Mouse (Mus musculus) adrenal gland (tissue): Measurements from ENCODE around the gene Olfr26.

Experiments
- intact Hi-C: fragments of 180-260 bp; cut with DNase I; formaldehyde crosslinking; loops from one replicate; pipeline ENCODE4 v1.15.1; 2025
- long read RNA-seq, 2 experiments: library from polyadenylated mRNA; unstranded; transcript quantifications; one replicate each; pipeline ENCODE4 v2.0.0; 2020; ENCODE audit warnings: borderline replicate concordance in 1 of 2; ENCODE audit not compliant: insufficient replicate concordance in 1 of 2

Gene Olfr26
- long read RNA-seq, experiment 1: 0 reads
- long read RNA-seq, experiment 2: 0 reads

DNA sequence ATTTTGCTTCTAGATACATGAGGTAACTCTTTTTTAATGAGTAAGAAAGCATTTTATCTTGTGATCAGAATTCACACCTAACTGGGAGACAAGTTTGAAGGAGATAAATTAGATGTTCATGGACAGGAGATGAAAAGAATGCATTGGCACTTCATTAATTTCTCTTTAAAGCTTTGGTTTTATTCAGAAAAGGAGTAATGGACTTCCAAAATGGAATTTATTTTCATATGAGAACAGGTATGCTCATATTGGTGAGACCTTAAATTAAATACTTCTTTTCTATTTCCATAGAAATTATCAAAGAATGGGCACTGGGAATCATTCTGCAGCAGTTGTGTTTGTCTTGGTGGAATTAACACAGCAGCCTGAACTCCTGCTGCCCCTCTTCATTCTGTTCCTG, at the start of gene Olfr26:
Gene Olfr26 (plus strand): TSS at position 301 of the 400 bp plus-strand sequence.
- intact Hi-C loops: no loop called here

DNA sequence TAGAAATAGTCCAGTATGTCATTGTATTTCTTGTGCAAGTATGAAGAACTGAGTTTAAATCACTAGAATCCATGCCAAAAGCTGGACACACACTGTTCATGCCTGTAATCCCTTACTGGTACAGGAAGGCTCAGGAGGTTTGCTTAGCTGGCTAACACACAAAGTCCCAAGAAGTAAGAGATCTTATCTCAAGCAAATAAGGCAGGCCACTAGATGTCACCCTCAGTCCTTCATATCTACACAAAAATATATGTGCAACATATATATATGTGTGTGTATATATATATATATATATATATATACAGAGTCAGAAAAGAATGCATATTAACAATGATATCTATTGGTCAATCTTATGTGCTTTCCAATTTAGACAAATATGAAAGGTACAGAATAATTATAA, 49.2 kb upstream of the Olfr26 start:
- intact Hi-C loops: no loop called here

DNA sequence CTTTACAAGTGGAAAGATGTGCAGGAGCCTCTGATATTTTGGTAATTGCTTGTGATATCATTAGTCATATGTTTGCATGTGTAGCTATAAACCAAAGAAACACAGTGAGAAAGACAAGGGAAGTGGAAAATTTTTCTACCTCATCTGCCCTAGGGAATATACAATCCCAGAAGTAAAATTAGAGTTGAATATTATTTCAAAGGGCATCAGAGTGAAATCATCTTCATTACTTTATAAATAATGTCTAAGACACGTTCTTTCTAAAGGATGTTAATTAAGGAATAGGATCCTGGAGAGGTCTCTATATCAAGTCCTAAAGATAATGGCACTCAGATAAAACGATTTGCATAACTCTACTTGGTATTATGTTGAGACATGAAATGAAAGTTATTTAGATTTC, 40.5 kb upstream of the Olfr26 start, which contains the start of gene Olfr922:
Gene Olfr922 (plus strand): TSS at position 301 of the 400 bp plus-strand sequence.
- intact Hi-C loops: no loop called here

DNA sequence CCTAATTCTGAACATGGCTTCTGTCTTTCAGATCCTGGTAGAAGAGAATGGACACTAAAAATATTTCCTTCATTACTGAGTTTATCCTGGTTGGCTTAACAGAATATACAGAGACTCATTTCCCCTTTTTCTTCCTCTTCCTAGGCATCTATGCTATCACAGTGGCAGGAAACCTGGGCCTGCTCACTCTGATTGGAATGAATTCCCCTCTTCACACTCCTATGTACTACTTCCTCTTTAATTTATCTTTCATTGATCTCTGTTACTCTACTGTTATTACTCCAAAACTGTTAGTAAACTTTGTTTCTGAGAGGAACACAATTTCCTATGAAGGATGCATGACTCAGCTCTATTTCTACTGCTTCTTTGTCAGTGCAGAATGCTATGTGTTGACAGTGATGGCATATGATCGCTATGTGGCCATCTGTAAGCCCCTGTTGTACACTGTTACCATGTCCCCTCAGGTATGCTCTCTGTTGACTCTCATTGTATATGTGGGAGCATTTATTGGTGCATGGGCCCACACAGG, 39.3 kb upstream of the Olfr26 start:
- intact Hi-C loops: no loop called here

DNA sequence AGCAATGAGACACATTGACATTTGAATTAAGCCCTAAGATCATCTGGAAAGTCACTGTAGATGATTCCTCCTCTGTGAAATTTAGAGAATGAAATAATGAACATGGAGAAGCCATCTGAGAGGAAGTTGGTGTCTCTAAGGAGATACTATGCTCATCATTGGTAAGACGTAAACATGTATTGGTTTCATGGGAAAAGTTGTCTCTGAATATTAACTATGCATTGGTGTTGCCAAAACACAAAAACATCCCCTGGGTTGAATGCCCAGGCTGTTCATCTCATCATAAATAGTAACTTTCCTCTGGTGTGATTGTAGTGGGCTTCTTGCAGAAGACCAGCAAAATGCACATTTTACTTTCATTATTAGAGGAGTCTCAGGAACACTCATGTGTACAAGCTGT, 28.6 kb upstream of the Olfr26 start, which contains the start of gene Olfr923:
Gene Olfr923 (plus strand): TSS at position 301 of the 400 bp plus-strand sequence.
- intact Hi-C loops: no loop called here

DNA sequence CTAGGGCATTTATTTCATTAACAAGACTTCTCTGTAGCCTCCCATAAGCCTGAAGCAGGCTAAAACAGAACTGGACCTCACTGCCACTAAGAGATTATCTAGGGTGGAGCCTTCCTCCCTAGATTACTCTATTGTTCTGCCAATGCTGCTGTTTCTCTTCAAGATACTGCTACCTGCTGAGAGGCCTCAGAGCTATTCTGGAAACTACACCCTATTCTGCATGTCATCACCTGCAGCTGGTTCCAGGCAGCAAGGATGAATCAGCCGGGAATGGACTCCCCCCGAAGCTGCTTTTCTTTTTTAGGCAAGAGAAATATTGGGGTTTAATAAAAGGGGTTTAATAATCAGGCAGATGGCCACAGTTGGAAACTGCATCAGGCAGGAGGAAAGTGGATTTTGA, 21.8 kb upstream of the Olfr26 start:
- intact Hi-C loops: no loop called here

DNA sequence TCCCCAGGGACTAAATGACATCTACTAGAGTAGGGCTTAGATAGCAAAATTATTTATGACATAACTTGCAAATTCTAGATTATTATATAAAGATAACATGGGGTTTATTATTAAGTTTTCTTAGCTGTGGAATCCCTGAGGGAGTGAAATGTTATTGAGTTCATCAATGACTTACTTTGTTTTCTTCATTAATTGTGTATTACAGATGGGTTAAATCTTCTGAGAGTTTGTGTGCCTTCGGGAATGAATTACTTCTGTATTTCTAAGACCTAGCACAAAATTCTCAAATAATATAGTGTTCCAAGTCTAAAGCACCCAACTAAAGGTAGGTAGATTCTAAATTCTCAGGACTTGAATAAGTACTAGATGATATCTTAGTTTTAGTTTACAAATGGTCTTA, 10.7 kb upstream of the Olfr26 start, which contains the start of gene Olfr924:
Gene Olfr924 (plus strand): TSS at position 301 of the 400 bp plus-strand sequence.
- intact Hi-C loops: no loop called here

DNA sequence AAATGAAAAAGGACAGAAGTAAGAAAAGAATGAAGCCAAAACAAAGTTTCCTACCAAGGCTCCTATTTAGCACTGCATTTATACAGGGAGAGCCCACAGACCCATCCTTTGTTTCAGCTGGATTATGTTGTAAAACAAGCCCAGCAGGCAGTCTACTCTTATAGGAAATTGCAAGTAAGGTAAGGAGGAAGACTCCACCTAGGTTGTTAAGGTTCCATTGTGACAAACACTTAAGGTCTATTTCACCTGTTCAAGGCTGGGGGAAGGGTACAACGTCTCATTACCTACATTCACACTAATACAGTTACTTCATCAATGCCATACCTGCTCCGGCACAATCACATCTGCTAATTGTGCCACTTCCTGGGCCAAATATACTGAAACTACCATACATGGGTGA, 20.0 kb downstream of the Olfr26 start:
- intact Hi-C loops: loop anchor here (2.0 kb wide), 1 partner anchor 22 kb away; no protein-coding TSS in a partner anchor

DNA sequence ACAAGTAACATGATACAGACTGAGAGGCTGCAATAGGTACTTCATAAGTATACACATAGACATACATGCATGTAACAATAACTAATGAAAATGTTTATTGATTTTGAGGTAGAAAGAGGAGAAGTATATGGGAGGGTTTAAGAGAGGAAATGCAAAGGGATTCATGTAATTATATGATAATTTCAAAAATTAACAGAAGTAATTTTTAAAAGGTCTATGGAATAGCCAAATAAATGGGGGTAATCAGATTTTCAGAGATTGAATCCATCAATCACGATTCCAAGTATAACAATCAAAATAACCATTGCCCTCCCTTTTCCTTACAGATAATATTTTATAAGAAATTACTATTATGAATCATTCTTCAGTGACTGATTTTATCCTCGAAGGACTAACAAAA, 22.0 kb downstream of the Olfr26 start, which contains the start of gene Olfr926:
Gene Olfr926 (plus strand): TSS at position 301 of the 400 bp plus-strand sequence.
- intact Hi-C loops: no loop called here
